Mouse (Mus musculus): ENCODE data around the gene Haus4. TPM values are rescaled to one million over a fixed set of nuclear protein-coding genes. Genes with fewer than 3 reads are reported as not detected.
A peak's percentile ranks its signal among the peaks of the same experiment; 100 is the strongest.

The Haus4 gene
- total RNA-seq (2012; rRNA removed): 24.5 and 40.3 TPM in 2 replicates

DNA sequence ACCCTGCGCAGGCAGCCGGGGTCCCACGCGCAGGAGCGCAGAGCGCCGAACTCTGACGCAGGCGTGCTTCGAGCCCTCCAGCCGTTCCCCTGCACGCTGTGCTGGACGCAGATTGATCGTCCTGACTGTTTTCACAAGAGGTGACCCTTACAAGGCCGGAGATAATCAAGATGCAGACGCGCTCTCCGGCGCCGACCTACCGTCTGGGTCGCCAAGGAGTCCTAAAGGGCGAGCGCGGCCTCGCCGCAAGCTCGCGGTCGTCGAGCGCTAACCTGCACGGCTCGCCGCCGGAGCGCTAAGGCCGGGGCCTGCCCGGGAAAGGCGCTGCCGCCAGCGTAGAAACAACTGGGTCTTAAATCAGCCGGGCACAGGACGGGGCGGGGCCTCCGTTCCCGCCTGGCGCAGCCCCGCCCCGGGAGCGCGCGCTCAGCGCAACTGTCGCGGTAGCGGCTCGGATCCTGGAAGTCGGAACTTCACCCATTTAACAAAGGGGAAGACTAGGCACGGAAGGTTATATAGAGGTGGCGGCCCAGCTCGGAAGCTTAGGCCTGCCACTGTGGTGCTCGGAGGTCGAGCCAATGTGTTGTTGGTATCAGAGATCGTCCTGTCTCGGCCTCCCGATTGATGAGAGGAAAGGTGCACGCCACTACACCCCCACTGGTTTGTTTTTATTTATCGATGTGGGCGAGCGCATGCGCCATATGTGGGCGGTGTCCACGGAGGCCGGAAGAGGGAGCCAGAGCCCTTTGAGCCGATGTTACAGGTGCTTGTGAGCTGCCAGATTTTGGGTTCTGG lies at the start of gene Haus4:
TSS of gene Haus4 (minus strand) at position 642 of the 795 bp plus-strand sequence.
- TF ChIP-seq CHD2 (IDR thresholded peaks at IDR 0.05; ENCODE audit: low read depth, low read length): peak; percentile 89
- no peak for TF ChIP-seq HCFC1 (IDR thresholded peaks at IDR 0.05; ENCODE audit: borderline replicate concordance, insufficient read depth, low read length)
- Histone ChIP-seq H3K36me3 (ENCODE audit: control insufficient read depth, insufficient read depth, low read length, poor library complexity, severe bottlenecking) (peaks cover 28% of the 10 kb centered on the region), H3K4me1 (ENCODE audit: control insufficient read depth in 2 of 2, insufficient read depth in 2 of 2, low read length in 2 of 2, poor library complexity in 1 of 2) (no peaks in the 10 kb centered on the region), H3K27ac (ENCODE audit: insufficient read depth, low read depth, low read length, poor library complexity, severe bottlenecking) (peak within 1 kb of the TSS; percentile 80), H3K9ac (ENCODE audit: insufficient read depth, low read depth, low read length, poor library complexity, severe bottlenecking) (peak within 1 kb of the TSS; percentile 91), H3K9me3 (ENCODE audit: control insufficient read depth, insufficient read depth, low read depth, low read length) (peaks cover 15% of the 10 kb centered on the region), H3K4me3 (ENCODE audit: insufficient read depth in 1 of 2, low read depth in 1 of 2, low read length in 2 of 2, poor library complexity in 1 of 2, severe bottlenecking in 1 of 2) (peak within 1 kb of the TSS; percentile 73 to 84)
- DNase-seq (ENCODE audit: low read depth, low spot score): peak; percentile 87
- in situ Hi-C loops (cut with MboI; ENCODE audit: low sequenced_read_pairs in 2 of 2, unreplicated experiment in 2 of 2): no loop called here

DNA sequence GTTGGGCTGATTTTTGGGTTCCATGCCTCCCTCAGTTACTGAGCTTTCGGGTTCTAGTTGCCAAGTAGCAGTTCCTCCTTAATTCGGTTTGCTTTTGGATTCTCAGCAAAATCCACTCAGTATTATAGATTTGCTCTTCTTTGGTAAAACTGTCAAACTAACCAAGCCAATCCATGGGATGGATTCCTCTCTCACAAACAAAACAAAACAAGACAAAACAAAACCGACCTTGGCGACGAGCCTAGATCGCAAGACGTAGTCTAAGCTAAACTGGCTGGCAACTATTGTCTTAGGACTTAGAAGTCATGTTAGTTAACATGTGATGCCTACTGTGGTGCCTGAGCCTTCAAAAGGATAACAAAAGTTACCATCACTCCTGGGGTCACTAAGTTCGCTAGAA lies 49.3 kb upstream of the Haus4 start:
- H3K36me3 ChIP-seq (ENCODE audit: control insufficient read depth, insufficient read depth, low read length, poor library complexity, severe bottlenecking): no peaks in the 10 kb centered on the region
- H3K9me3 ChIP-seq (ENCODE audit: control insufficient read depth, insufficient read depth, low read depth, low read length): no peaks in the 10 kb centered on the region
- peak overlapping the region; percentile 72; the same call in 1 of the 2 replicates for H3K9ac ChIP-seq (ENCODE audit: insufficient read depth, low read depth, low read length, poor library complexity, severe bottlenecking)
- peak overlapping the region; percentile 53 to 76 for H3K4me3 ChIP-seq (ENCODE audit: insufficient read depth in 1 of 2, low read depth in 1 of 2, low read length in 2 of 2, poor library complexity in 1 of 2, severe bottlenecking in 1 of 2)
- TF ChIP-seq MAFK (IDR thresholded peaks at IDR 0.05; ENCODE audit: insufficient read depth, low read depth, low read length) (no peak), HCFC1 (IDR thresholded peaks at IDR 0.05; ENCODE audit: borderline replicate concordance, insufficient read depth, low read length) (no peak), CHD2 (IDR thresholded peaks at IDR 0.05; ENCODE audit: low read depth, low read length) (no peak), ZNF384 (IDR thresholded peaks at IDR 0.05; ENCODE audit: low read depth, low read length) (no peak), ZC3H11A (IDR thresholded peaks at IDR 0.05; ENCODE audit: borderline replicate concordance, low read depth, low read length) (no peak)
- DNase-seq (ENCODE audit: low read depth, low spot score): no peak
- in situ Hi-C loops (cut with MboI; ENCODE audit: low sequenced_read_pairs in 2 of 2, unreplicated experiment in 2 of 2): no loop called here
- peak overlapping the region; percentile 54; the same call in 1 of the 2 replicates for H3K27ac ChIP-seq (ENCODE audit: insufficient read depth, low read depth, low read length, poor library complexity, severe bottlenecking)
- peaks cover 2 to 8% of the 10 kb centered on the region in 2 experiments; a peak in 2 of 4 replicates for H3K4me1 ChIP-seq (ENCODE audit: control insufficient read depth in 2 of 2, insufficient read depth in 2 of 2, low read length in 2 of 2, poor library complexity in 1 of 2)

- H3K4me3 ChIP-seq (ENCODE audit: insufficient read depth in 1 of 2, low read depth in 1 of 2, low read length in 2 of 2, poor library complexity in 1 of 2, severe bottlenecking in 1 of 2): peak overlapping the region; percentile 69 to 89
- H3K9me3 ChIP-seq (ENCODE audit: control insufficient read depth, insufficient read depth, low read depth, low read length): no peaks in the 10 kb centered on the region
- peak; percentile 95 for DNase-seq (ENCODE audit: low read depth, low spot score)
- peak overlapping the region; percentile 77 for H3K27ac ChIP-seq (ENCODE audit: insufficient read depth, low read depth, low read length, poor library complexity, severe bottlenecking)
- in situ Hi-C loops (cut with MboI; ENCODE audit: low sequenced_read_pairs in 2 of 2, unreplicated experiment in 2 of 2): no loop called here
- no peaks in the 10 kb centered on the region for H3K36me3 ChIP-seq (ENCODE audit: control insufficient read depth, insufficient read depth, low read length, poor library complexity, severe bottlenecking)
- H3K4me1 ChIP-seq (ENCODE audit: control insufficient read depth in 2 of 2, insufficient read depth in 2 of 2, low read length in 2 of 2, poor library complexity in 1 of 2): peaks cover 2 to 8% of the 10 kb centered on the region in 2 experiments; a peak in 2 of 4 replicates
- peak overlapping the region; percentile 87 for H3K9ac ChIP-seq (ENCODE audit: insufficient read depth, low read depth, low read length, poor library complexity, severe bottlenecking)
- TF ChIP-seq CHD2 (IDR thresholded peaks at IDR 0.05; ENCODE audit: low read depth, low read length) (peak; percentile 88), ZNF384 (IDR thresholded peaks at IDR 0.05; ENCODE audit: low read depth, low read length) (no peak)
These were observed 48.7 kb upstream of the Haus4 start for GRCm38 (mm10) chr14:54603038-54603654.

GRCm38 (mm10) chr14:54602613-54603012 lies 48.2 kb upstream of the Haus4 start:
- no peak for TF ChIP-seq HCFC1 (IDR thresholded peaks at IDR 0.05; ENCODE audit: borderline replicate concordance, insufficient read depth, low read length)
- TF ChIP-seq ZNF384 (IDR thresholded peaks at IDR 0.05; ENCODE audit: low read depth, low read length): 0 out of 2 replicates have a peak, but pooled peaks have one; percentile 16
- Histone ChIP-seq H3K4me1 (ENCODE audit: control insufficient read depth in 2 of 2, insufficient read depth in 2 of 2, low read length in 2 of 2, poor library complexity in 1 of 2) (peaks cover 2 to 8% of the 10 kb centered on the region in 2 experiments; a peak in 2 of 4 replicates), H3K27ac (ENCODE audit: insufficient read depth, low read depth, low read length, poor library complexity, severe bottlenecking) (peak overlapping the region; percentile 77; the same call in 1 of the 2 replicates), H3K36me3 (ENCODE audit: control insufficient read depth, insufficient read depth, low read length, poor library complexity, severe bottlenecking) (no peaks in the 10 kb centered on the region), H3K9me3 (ENCODE audit: control insufficient read depth, insufficient read depth, low read depth, low read length) (no peaks in the 10 kb centered on the region), H3K9ac (ENCODE audit: insufficient read depth, low read depth, low read length, poor library complexity, severe bottlenecking) (peak overlapping the region; percentile 65; the same call in 1 of the 2 replicates), H3K4me3 (ENCODE audit: insufficient read depth in 1 of 2, low read depth in 1 of 2, low read length in 2 of 2, poor library complexity in 1 of 2, severe bottlenecking in 1 of 2) (peak overlapping the region; percentile 69 to 89)
- in situ Hi-C loops (cut with MboI; ENCODE audit: low sequenced_read_pairs in 2 of 2, unreplicated experiment in 2 of 2): no loop called here
- no peak for DNase-seq (ENCODE audit: low read depth, low spot score)

All from ES-E14 (cell line).